Mouse (Mus musculus) small intestine, adult 2 months (tissue): Measurements from ENCODE around the gene Atp8a2. TPM values are rescaled to one million over a fixed set of nuclear protein-coding genes. Genes with fewer than 3 reads are reported as not detected.
A peak's percentile ranks its signal among the peaks of the same experiment; 100 is the strongest.
"Not testable (repeated sequence)": the region's sequence is repeated elsewhere in the genome, so short reads cannot be mapped to it uniquely, and the experiment has no call there.

ENCODE experiments used
- H3K27ac ChIP-seq: fragments of 200-500 bp; 2 replicates; pipeline ENCODE4 v1.5.1; 2012; ENCODE audit warnings: low read depth, low read length, control low read depth, inconsistent platforms; ENCODE audit not compliant: insufficient read depth
- H3K27me3 ChIP-seq: fragments of 200-500 bp; 2 replicates; pipeline ENCODE4 v1.6.1; 2012; ENCODE audit warnings: mild to moderate bottlenecking, moderate library complexity, low read length, inconsistent platforms; ENCODE audit not compliant: control insufficient read depth, insufficient read depth
- H3K36me3 ChIP-seq: fragments of 200-500 bp; 2 replicates; pipeline ENCODE4 v1.6.1; 2012; ENCODE audit warnings: mild to moderate bottlenecking, low read length, control low read depth, inconsistent platforms; ENCODE audit not compliant: control insufficient read depth, insufficient read depth
- H3K4me1 ChIP-seq: fragments of 200-500 bp; 2 replicates; pipeline ENCODE4 v1.6.1; 2012; ENCODE audit warnings: low read length, inconsistent platforms, mixed read lengths; ENCODE audit not compliant: control insufficient read depth, insufficient read depth, insufficient read length
- H3K4me3 ChIP-seq: fragments of 200-500 bp; 2 replicates; pipeline ENCODE4 v1.5.1; 2012; ENCODE audit warnings: low read depth, mild to moderate bottlenecking, control low read depth, inconsistent platforms, low read length, moderate library complexity
- CTCF ChIP-seq: fragments of 200-500 bp; IDR thresholded peaks from 2 replicates; pipeline ENCODE4 v1.5.1; 2012; ENCODE audit warnings: low read depth, mild to moderate bottlenecking, control low read depth, inconsistent platforms, low read length, moderate library complexity, mixed read lengths; ENCODE audit not compliant: insufficient replicate concordance, insufficient read length; ENCODE audit errors: extremely low read depth
- POLR2A ChIP-seq: fragments of 200-500 bp; IDR thresholded peaks from 2 replicates; pipeline ENCODE4 v1.6.1; 2012; ENCODE audit warnings: low read depth, mild to moderate bottlenecking, control low read depth, inconsistent platforms, low read length, moderate library complexity
- WGBS: fragments of 180-500 bp; shearing (Covaris S2); methylation state at CpG from one replicate; pipeline ENCODE4 v1.1.7; 2018; 5-methylcytosine and 5-hydroxymethylcytosine counted together
- polyA plus RNA-seq: library from polyadenylated mRNA; depleted of rRNA; stranded (reverse); fragments of >200 nt; gene quantifications from 2 replicates; pipeline ENCODE4 v1.2.3, GENCODE M21; 2012

The Atp8a2 gene
- polyA plus RNA-seq, 1 experiment = 3.7 TPM

- Histone ChIP-seq H3K27me3 (no peaks in the 10 kb centered on the region; the same call in 1 of the 2 replicates), H3K4me1 (peaks cover 5% of the 10 kb centered on the region; the same call in 1 of the 2 replicates), H3K4me3 (no peak overlapping the region), H3K36me3 (no peaks in the 10 kb centered on the region), H3K27ac (no peak overlapping the region)
- WGBS = 23% methylated on average over 8 of the region's 8 CpGs
- TF ChIP-seq CTCF = no peak
- TF ChIP-seq POLR2A = no peak
Measured at GRCm38 (mm10) chr14:59959723-59960122, 237.3 kb downstream of the Atp8a2 start.

GRCm38 (mm10) chr14:59949983-59950382 is 247.0 kb downstream of the Atp8a2 start:
- Histone ChIP-seq H3K4me3 (no peak overlapping the region), H3K36me3 (no peaks in the 10 kb centered on the region), H3K27ac (no peak overlapping the region), H3K4me1 (no peaks in the 10 kb centered on the region), H3K27me3 (no peaks in the 10 kb centered on the region)
- TF ChIP-seq POLR2A = no peak
- no peak for TF ChIP-seq CTCF
- 58% methylated on average over 5 of the region's 5 CpGs for WGBS

GRCm38 (mm10) chr14:59942864-59943611 is 253.9 kb downstream of the Atp8a2 start:
- WGBS = 14% methylated on average over 7 of the region's 7 CpGs
- H3K36me3 ChIP-seq = no peaks in the 10 kb centered on the region
- H3K4me3 ChIP-seq = no peak overlapping the region
- no peaks in the 10 kb centered on the region for H3K27me3 ChIP-seq
- TF ChIP-seq CTCF = peak; percentile 87; the same call in 1 of the 2 replicates
- TF ChIP-seq POLR2A = no peak
- H3K4me1 ChIP-seq = no peaks in the 10 kb centered on the region
- no peak overlapping the region for H3K27ac ChIP-seq

GRCm38 (mm10) chr14:59942199-59942598 is 254.8 kb downstream of the Atp8a2 start:
- TF ChIP-seq CTCF (no peak), POLR2A (no peak)
- 66% methylated on average over 2 of the region's 2 CpGs for WGBS
- H3K36me3 ChIP-seq = no peaks in the 10 kb centered on the region
- H3K27ac ChIP-seq = no peak overlapping the region
- H3K4me1 ChIP-seq = no peaks in the 10 kb centered on the region; the same call in 1 of the 2 replicates
- H3K27me3 ChIP-seq = no peaks in the 10 kb centered on the region
- H3K4me3 ChIP-seq = no peak overlapping the region

GRCm38 (mm10) chr14:59932355-59932754 is 264.6 kb downstream of the Atp8a2 start:
- Histone ChIP-seq H3K27ac (no peak overlapping the region), H3K4me3 (no peak overlapping the region), H3K4me1 (no peaks in the 10 kb centered on the region; the same call in 1 of the 2 replicates), H3K27me3 (no peaks in the 10 kb centered on the region), H3K36me3 (no peaks in the 10 kb centered on the region)
- TF ChIP-seq POLR2A = no peak
- no peak for TF ChIP-seq CTCF
- WGBS = 55% methylated on average over 6 of the region's 6 CpGs

GRCm38 (mm10) chr14:59931412-59932058 is 265.4 kb downstream of the Atp8a2 start:
- 97% methylated on average over 13 of the region's 13 CpGs for WGBS
- TF ChIP-seq POLR2A (no peak), CTCF (no peak)
- H3K36me3 ChIP-seq = no peaks in the 10 kb centered on the region

GRCm38 (mm10) chr14:59929190-59929589 is 267.8 kb downstream of the Atp8a2 start:
- not testable (repeated sequence) for H3K27me3 ChIP-seq, H3K27ac ChIP-seq, H3K4me3 ChIP-seq, H3K36me3 ChIP-seq, H3K4me1 ChIP-seq
- WGBS = 94% methylated on average over 1 of the region's 1 CpGs

More at GRCm38 (mm10) chr14:59931412-59932058, 265.4 kb downstream of the Atp8a2 start:
- no peak overlapping the region for H3K4me3 ChIP-seq
- H3K27me3 ChIP-seq = no peaks in the 10 kb centered on the region
- H3K4me1 ChIP-seq = no peaks in the 10 kb centered on the region
- H3K27ac ChIP-seq = no peak overlapping the region
